Mouse (Mus musculus) G1E (cell line): ENCODE data around the gene Dnah2.

Experiments
- CTCF ChIP-seq: IDR thresholded peaks from 2 replicates; pipeline ENCODE4 v1.5.1; 2012; ENCODE audit warnings: low read depth, low read length, inconsistent platforms, mixed read lengths
- GATA1 ChIP-seq: IDR thresholded peaks from 2 replicates; pipeline ENCODE4 v1.6.1; 2012; ENCODE audit warnings: borderline replicate concordance, low read length, inconsistent platforms, mixed read lengths
- GATA2 ChIP-seq: IDR thresholded peaks from 2 replicates; pipeline ENCODE4 v1.6.1; 2012; ENCODE audit warnings: low read depth, low read length, inconsistent platforms, borderline replicate concordance
- POLR2AphosphoS5 ChIP-seq: IDR thresholded peaks from 2 replicates; pipeline ENCODE4 v1.6.1; 2012; ENCODE audit warnings: low read depth, low read length, inconsistent platforms; ENCODE audit not compliant: insufficient replicate concordance
- TAL1 ChIP-seq: conservative IDR thresholded peaks from 2 replicates; pipeline ENCODE4 v1.6.1; 2012; ENCODE audit warnings: low read depth, low read length, inconsistent platforms, mixed read lengths

DNA sequence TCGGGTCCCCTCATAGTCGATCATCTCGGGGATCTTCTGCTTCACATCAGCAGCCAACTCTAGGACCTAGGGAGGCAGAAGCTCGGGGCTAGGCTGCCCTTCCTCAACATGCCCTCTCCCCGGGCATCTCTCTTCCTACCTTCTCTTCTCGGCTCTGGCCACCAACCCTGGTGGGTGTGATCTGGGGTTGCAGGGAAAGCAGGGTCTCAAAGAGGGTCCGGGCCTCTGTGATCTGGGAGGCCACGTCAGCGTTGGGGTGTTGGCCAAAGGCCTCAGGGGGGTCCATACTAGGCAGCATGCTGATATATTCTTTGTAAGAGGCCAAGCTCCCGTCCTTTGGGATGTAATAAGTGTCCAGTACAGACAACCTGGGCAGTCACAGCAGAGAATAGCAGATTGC is 126.1 kb downstream of the Dnah2 start:
- TF ChIP-seq CTCF = no peak
- no peak for TF ChIP-seq POLR2AphosphoS5
- no peak for TF ChIP-seq GATA1
- no peak for TF ChIP-seq GATA2
- no peak for TF ChIP-seq TAL1
